Mouse (Mus musculus) hindbrain, embryonic 11.5 days (tissue): ENCODE measurements around the gene Ifit1bl2. TPM values are rescaled to one million over a fixed set of nuclear protein-coding genes. Genes with fewer than 3 reads are reported as not detected.
"Not testable (repeated sequence)": the region's sequence is repeated elsewhere in the genome, so short reads cannot be mapped to it uniquely, and the experiment has no call there.

Experiments
- ATAC-seq: fragments of 200-750 bp; cut with Nextera tagmentation; 2 replicates; pipeline ENCODE4 v1.8.0; 2017; ENCODE audit warnings: mild to moderate bottlenecking, moderate TSS enrichment, moderate library complexity; ENCODE audit not compliant: low FRiP score
- DNase-seq: peaks from one replicate; pipeline ENCODE4 v3.0.0-alpha.2; 2015; ENCODE audit warnings: low spot score
- H3K27ac ChIP-seq: fragments of 300-500 bp; sonication (generic); 2 replicates; pipeline ENCODE4 v1.5.1; 2014; ENCODE audit warnings: mild to moderate bottlenecking, low read depth, low read length
- H3K27me3 ChIP-seq: fragments of 300-500 bp; sonication (generic); 2 replicates; pipeline ENCODE4 v1.6.1; 2014; ENCODE audit warnings: mild to moderate bottlenecking, low read length, moderate library complexity, mixed read lengths; ENCODE audit not compliant: control insufficient read depth, insufficient read depth
- H3K36me3 ChIP-seq: fragments of 300-500 bp; sonication (generic); 2 replicates; pipeline ENCODE4 v1.6.1; 2014; ENCODE audit warnings: mild to moderate bottlenecking, low read length, moderate library complexity, mixed read lengths; ENCODE audit not compliant: control insufficient read depth, insufficient read depth
- H3K4me1 ChIP-seq: fragments of 300-500 bp; sonication (generic); replicated peaks from 2 replicates; pipeline ENCODE4 v1.6.1; 2014; ENCODE audit warnings: low read length, mixed read lengths; ENCODE audit not compliant: control insufficient read depth, insufficient read depth
- H3K4me2 ChIP-seq: fragments of 300-500 bp; sonication (generic); replicated peaks from 2 replicates; pipeline ENCODE4 v1.6.1; 2014; ENCODE audit warnings: mild to moderate bottlenecking, low read depth, low read length
- H3K4me3 ChIP-seq: fragments of 300-500 bp; sonication (generic); 2 replicates; pipeline ENCODE4 v1.5.1; 2014; ENCODE audit warnings: low read depth, low read length
- H3K9ac ChIP-seq: fragments of 300-500 bp; sonication (generic); 2 replicates; pipeline ENCODE4 v1.6.1; 2014; ENCODE audit warnings: low read depth, low read length
- H3K9me3 ChIP-seq: fragments of 300-500 bp; sonication (generic); 2 replicates; pipeline ENCODE4 v1.6.1; 2016; ENCODE audit warnings: low read length; ENCODE audit not compliant: control insufficient read depth
- WGBS: fragments of 180-500 bp; shearing (Covaris S2); extraction: QIAGEN DNeasy Blood & Tissue Kit; methylation state at CpG from one replicate; pipeline ENCODE4 v1.1.7; 2014; 5-methylcytosine and 5-hydroxymethylcytosine counted together
- polyA plus RNA-seq: library from polyadenylated mRNA; unstranded; fragments of >200 nt; fragmentation: Nextera tagmentation; extraction: Ambion mirVana; gene quantifications from 2 replicates; pipeline ENCODE4 v1.2.1, GENCODE M21; 2014

Ifit1bl2 gene
- polyA plus RNA-seq, 1 experiment from 2014 or later = 0.19 TPM

- ATAC-seq (no peak), DNase-seq (no peak)
- Histone ChIP-seq H3K9ac (no peak overlapping the region), H3K27ac (no peak overlapping the region), H3K4me3 (no peak overlapping the region), H3K4me2 (no peak overlapping the region), H3K4me1 (no peaks in the 10 kb centered on the region), H3K36me3 (no peaks in the 10 kb centered on the region), H3K9me3 (no peaks in the 10 kb centered on the region), H3K27me3 (no peaks in the 10 kb centered on the region)
- 87% methylated on average over 10 of the region's 10 CpGs for WGBS
Measured at GRCm38 (mm10) chr19:34655227-34655805, 14.8 kb upstream of the Ifit1bl2 start.

GRCm38 (mm10) chr19:34650997-34651396 lies 10.5 kb upstream of the Ifit1bl2 start:
- no peaks in the 10 kb centered on the region for H3K4me1 ChIP-seq
- ATAC-seq (no peak), DNase-seq (no peak)
- no peak overlapping the region for H3K9ac ChIP-seq
- no peaks in the 10 kb centered on the region for H3K27me3 ChIP-seq
- no peak overlapping the region for H3K4me3 ChIP-seq
- H3K27ac ChIP-seq = no peak overlapping the region
- H3K4me2 ChIP-seq = no peak overlapping the region
- 93% methylated on average over 6 of the region's 6 CpGs for WGBS
- H3K9me3 ChIP-seq = no peaks in the 10 kb centered on the region
- no peaks in the 10 kb centered on the region for H3K36me3 ChIP-seq

- H3K4me3 ChIP-seq = no peak overlapping the region
- no peak for ATAC-seq
- H3K4me1 ChIP-seq = no peaks in the 10 kb centered on the region
- no peak overlapping the region for H3K9ac ChIP-seq
- no peak for DNase-seq
- H3K27ac ChIP-seq = no peak overlapping the region
- no peaks in the 10 kb centered on the region for H3K27me3 ChIP-seq
- no peak overlapping the region for H3K4me2 ChIP-seq
- no peaks in the 10 kb centered on the region for H3K36me3 ChIP-seq
- H3K9me3 ChIP-seq = no peaks in the 10 kb centered on the region
- 90% methylated on average over 3 of the region's 3 CpGs for WGBS
Measured at GRCm38 (mm10) chr19:34650276-34650675, 9.7 kb upstream of the Ifit1bl2 start.

- not testable (repeated sequence) for DNase-seq, ATAC-seq, H3K9me3 ChIP-seq, H3K9ac ChIP-seq, H3K27ac ChIP-seq, H3K27me3 ChIP-seq, H3K36me3 ChIP-seq, H3K4me3 ChIP-seq, H3K4me1 ChIP-seq, H3K4me2 ChIP-seq
- 92% methylated on average over 7 of the region's 8 CpGs for WGBS
Measured at GRCm38 (mm10) chr19:34647630-34648029, 7.1 kb upstream of the Ifit1bl2 start.

- Histone ChIP-seq H3K9me3 (no peaks in the 10 kb centered on the region), H3K9ac (no peak overlapping the region), H3K27me3 (no peaks in the 10 kb centered on the region), H3K4me1 (no peaks in the 10 kb centered on the region), H3K27ac (no peak overlapping the region), H3K36me3 (no peaks in the 10 kb centered on the region), H3K4me2 (no peak overlapping the region), H3K4me3 (no peak overlapping the region)
- WGBS = 89% methylated on average over 5 of the region's 5 CpGs
- DNase-seq (no peak), ATAC-seq (no peak)
Measured at GRCm38 (mm10) chr19:34642616-34643015, 2.1 kb upstream of the Ifit1bl2 start.

DNA sequence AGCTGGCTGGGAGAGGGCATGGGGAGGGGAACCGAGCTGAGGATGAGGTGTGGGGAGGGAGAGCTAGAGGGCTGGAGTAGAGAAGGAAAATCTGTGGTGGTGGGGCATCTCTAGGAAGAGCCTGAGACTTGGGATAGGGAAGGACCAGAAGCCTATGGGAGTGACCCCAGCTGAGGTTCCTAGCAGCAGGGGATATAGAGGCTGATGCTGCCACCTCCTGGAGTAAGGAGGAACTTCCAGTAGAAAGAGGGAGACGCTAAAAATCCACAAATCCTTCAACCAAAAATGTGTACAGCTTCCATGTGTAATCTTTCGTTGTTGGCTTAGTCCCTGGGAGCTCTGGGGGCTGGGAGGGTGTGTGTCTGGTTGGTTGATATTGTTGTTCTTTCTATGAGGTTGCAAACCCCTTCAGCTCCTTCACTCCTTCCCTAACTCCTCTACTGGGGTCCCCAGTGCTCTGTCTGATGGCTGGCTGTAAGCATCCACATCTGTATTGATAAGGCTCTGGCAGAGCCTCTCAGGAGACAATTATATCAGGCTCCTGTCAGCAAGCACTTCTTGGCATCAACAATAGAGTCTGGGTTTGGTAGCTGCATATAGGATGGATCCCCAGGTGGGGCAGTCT lies 3.5 kb downstream of the Ifit1bl2 start:
- Histone ChIP-seq H3K27ac (no peak overlapping the region), H3K9ac (no peak overlapping the region), H3K36me3 (no peaks in the 10 kb centered on the region), H3K27me3 (no peaks in the 10 kb centered on the region), H3K4me3 (no peak overlapping the region), H3K4me2 (no peak overlapping the region), H3K9me3 (no peaks in the 10 kb centered on the region), H3K4me1 (no peaks in the 10 kb centered on the region)
- peak; percentile 71 for ATAC-seq
- 14% methylated on average over 3 of the region's 3 CpGs for WGBS
- DNase-seq = peak; percentile 64

DNA sequence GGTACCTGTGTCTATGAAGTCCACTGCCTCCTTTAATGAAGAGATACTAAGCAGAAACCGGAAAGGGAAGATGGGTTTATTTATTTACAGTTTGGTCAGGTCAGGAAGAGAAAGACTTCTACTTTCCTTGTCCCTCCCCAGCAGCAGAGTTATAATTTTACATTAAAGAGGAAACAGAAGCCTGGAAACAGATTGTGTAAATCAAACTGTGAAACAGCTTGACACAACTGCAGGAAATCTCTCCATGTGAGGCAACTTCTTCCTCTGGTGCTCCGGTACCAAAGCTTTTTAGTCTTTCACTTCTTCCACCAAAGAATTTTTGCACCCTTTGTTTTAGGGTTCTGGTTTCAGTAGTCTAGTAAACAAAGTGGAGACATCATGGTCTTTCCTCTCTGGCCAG lies 7.1 kb downstream of the Ifit1bl2 start:
- H3K4me1 ChIP-seq = no peaks in the 10 kb centered on the region
- no peak overlapping the region for H3K4me3 ChIP-seq
- no peak for ATAC-seq
- H3K9ac ChIP-seq = no peak overlapping the region
- no peak for DNase-seq
- H3K36me3 ChIP-seq = no peaks in the 10 kb centered on the region
- no peaks in the 10 kb centered on the region for H3K27me3 ChIP-seq
- no peak overlapping the region for H3K27ac ChIP-seq
- WGBS = 84% methylated on average over 2 of the region's 2 CpGs
- no peaks in the 10 kb centered on the region for H3K9me3 ChIP-seq
- no peak overlapping the region for H3K4me2 ChIP-seq

DNA sequence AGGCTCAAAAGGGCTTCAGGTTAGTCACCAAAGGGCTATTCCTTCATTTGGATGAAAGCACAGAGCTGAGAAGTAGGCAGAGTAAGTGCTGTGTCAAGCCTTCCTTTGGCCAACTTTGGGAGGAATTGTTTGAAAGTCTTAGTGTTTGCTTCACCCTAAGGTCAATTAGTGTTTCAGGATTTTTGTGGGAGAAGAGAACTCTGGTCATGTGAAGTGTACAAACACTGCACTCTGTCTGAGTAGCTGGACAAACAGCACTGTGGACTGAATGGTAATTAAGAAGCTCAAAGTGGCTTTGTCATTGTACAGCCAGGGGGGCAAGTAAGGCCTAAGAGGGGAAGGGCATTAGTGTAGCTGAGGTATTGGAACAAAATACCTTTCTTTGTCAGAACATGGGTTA lies 9.1 kb downstream of the Ifit1bl2 start:
- DNase-seq (no peak), ATAC-seq (no peak)
- Histone ChIP-seq H3K9ac (no peak overlapping the region), H3K36me3 (no peaks in the 10 kb centered on the region), H3K4me1 (no peaks in the 10 kb centered on the region), H3K27ac (no peak overlapping the region), H3K4me2 (no peak overlapping the region), H3K9me3 (no peaks in the 10 kb centered on the region), H3K4me3 (no peak overlapping the region), H3K27me3 (no peaks in the 10 kb centered on the region)

DNA sequence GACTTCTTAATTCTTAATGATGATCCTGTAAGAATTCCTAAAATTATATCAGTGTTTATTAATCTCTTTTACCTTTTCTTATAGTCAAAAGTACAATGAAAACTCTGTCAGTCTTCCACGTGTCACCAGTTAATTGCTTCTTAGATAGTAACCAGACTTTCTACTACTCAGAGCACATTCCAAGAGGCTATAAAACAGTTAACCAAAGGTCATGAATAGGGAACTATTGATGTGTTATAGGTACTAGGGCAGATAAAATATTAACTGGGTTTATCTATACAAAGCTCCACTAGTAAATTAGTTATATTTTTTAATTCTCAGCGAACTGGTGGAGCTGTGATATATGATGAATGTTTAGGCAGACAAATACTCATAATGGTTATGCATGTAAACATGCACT lies 13.0 kb downstream of the Ifit1bl2 start:
- no peak overlapping the region for H3K27ac ChIP-seq
- H3K9me3 ChIP-seq = no peaks in the 10 kb centered on the region
- WGBS = 85% methylated on average over 2 of the region's 2 CpGs
- no peak for DNase-seq
- no peak for ATAC-seq
- no peak overlapping the region for H3K4me2 ChIP-seq
- no peak overlapping the region for H3K9ac ChIP-seq
- H3K4me1 ChIP-seq = no peaks in the 10 kb centered on the region
- H3K27me3 ChIP-seq = no peaks in the 10 kb centered on the region
- H3K4me3 ChIP-seq = no peak overlapping the region
- no peaks in the 10 kb centered on the region for H3K36me3 ChIP-seq
